Mouse (Mus musculus) fat pad, adult 2 months (tissue): ENCODE results near the gene Cacnb3.

Experiments
- DNase-seq: peaks from one replicate; pipeline ENCODE4 v3.0.0-alpha.2; 2011; ENCODE audit warnings: low read depth, low spot score; ENCODE audit errors: extremely low read depth

Cacnb3 gene

DNA sequence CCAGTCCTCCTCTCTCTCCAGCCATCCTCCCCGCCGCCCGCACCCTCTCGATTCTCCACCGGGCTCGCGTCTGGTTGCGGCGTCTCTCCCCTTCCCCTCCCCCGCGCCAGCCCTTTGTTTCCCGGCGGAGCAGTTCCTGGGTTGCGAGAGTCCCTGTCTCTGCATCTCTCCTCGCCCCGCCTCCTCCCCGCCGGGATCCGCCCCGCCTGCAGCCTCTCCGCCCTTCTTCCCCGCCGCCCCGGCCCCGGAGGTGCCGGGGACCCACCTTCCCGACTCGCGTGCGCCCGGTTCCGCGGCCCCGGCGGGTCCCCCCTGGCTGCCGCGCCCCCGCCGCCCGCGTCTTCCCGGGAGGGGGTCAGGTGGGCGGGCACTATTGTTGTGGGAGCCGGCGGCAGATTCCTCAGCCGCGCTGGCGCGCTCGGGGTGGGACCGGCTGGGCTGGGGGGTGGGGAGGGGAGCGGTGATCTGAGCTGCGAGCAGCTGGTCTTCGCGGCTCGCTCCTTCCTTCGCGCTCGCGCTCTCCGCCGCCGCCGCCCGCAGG, 4.0 kb downstream of the Cacnb3 start:
- no peak for DNase-seq

DNA sequence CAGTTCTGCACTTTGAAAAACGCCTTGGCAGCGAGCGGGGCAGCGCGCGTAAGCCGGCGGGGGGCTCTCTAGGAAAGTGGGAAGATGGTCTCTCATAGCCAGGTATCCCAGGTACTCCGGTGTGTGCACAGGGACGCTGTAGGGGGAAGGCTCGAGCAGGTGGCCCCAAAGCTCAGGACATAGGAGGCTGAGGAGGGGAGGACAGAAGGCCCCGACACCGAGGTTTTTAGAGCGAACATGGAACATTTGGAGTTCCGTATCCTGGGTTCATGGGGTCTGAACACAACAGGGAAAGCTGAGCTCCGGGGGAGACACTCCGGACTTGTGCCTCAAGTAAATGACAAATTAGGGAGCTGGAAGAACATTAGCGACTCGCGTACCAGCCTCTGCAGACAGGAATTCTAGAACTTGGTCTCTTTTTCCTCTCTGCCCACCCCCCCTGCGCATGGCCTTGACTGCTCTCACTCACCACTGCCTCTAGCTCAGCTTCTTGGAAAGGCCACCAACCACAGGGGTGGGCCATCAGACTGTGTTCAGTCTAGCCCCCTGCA, 4.7 kb downstream of the Cacnb3 start:
- no peak for DNase-seq

DNA sequence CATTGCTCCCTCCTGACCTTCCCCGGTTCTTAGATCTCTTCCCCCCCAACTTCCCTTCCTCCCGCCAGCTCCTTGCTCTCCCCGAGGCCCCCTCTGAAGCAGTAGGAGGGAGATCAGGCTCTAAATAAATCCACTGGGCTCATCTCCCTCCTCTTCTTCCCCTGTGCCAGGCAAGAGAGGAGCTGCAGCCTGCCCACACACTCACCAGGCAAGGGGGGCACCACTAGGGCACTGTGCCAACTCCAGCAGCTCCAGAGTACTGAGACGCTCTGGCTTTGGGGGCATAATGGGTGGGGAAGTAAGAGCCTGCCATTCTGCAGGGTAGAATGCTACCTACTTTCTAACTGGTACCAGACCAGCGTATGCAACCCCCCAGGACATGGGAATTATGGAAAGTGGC, 5.9 kb downstream of the Cacnb3 start:
- DNase-seq, result no peak

GRCm38 (mm10) chr15:98637155-98637554, 6.5 kb downstream of the Cacnb3 start:
- DNase-seq, result no peak

GRCm38 (mm10) chr15:98640157-98640556, 9.5 kb downstream of the Cacnb3 start:
- DNase-seq, result no peak

- DNase-seq, result no peak
Measured at GRCm38 (mm10) chr15:98644406-98644805, 13.8 kb downstream of the Cacnb3 start.

DNA sequence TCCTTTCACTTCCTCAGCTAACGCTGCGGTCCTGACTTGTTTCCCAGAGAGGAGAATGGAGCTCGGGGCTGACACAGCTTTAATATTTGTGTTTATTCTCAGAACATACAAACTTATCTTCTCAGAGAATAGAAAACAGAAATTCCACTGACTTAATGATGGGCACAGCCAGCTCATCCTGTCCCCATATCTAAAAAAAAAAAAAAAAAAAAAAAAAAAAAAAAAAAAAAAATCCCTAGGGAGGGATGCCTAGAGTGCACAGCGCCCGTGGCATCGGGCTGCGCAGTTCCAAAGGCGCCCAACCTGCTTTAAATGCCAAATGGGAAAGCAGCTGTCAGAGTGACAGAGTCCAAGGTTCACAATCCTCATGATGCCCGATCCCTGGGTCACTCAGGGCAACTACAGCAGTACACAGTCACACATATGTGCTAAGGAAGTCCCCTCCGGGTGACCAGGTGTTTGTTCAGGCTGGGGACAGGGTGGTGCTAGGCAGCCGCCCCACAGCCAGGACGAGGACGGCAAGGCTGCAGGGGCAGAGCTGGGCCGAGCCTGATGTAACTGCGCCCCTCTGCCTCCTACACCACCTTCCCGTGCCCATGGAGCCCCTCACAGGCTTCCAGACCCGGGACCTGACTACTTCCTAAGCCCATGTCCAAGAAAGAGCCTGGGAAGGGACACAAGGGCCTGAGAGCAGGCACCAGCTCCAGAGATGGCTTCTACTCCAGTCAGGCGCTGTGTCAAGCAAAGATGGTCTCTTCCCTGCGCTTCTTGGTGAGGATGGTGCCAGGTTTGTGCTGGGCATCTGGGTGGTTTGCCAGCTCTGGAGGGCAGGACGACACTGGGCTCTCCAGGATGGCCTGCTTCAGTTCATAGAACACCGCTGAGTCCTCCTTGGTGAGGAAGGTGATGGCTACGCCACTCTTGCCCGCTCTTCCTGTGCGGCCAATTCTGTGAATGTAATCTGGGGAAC, 14.7 kb downstream of the Cacnb3 start:
- no peak for DNase-seq

DNA sequence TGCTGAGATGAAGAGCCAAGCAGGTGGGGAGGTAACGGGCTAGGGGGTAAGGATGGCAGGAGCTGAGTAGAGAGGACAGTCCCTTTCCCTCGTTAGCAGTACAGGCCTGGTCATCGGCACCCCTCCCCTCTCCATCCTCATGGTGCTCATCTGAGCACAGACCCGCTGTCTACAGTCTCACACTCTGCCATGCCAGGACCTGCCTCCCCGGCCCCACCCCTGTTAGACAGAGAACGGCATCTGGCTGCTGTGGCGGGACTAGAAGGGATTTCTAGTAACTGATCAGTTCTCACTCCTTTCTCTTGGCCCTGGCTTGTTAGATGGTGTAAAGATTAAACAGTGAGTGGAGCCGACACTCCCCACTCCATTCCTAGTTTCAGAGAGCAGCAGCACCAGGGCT, 16.1 kb downstream of the Cacnb3 start:
- DNase-seq, result no peak

- DNase-seq, result no peak
Measured at GRCm38 (mm10) chr15:98647308-98647707, 16.7 kb downstream of the Cacnb3 start.

GRCm38 (mm10) chr15:98648071-98648470, 17.4 kb downstream of the Cacnb3 start:
- no peak for DNase-seq

- DNase-seq, result no peak
Measured at GRCm38 (mm10) chr15:98651431-98651830, 20.8 kb downstream of the Cacnb3 start.

- no peak for DNase-seq
Measured at GRCm38 (mm10) chr15:98652174-98652573, 21.5 kb downstream of the Cacnb3 start.

- DNase-seq, result no peak
Measured at GRCm38 (mm10) chr15:98656982-98657751, 26.5 kb downstream of the Cacnb3 start.

DNA sequence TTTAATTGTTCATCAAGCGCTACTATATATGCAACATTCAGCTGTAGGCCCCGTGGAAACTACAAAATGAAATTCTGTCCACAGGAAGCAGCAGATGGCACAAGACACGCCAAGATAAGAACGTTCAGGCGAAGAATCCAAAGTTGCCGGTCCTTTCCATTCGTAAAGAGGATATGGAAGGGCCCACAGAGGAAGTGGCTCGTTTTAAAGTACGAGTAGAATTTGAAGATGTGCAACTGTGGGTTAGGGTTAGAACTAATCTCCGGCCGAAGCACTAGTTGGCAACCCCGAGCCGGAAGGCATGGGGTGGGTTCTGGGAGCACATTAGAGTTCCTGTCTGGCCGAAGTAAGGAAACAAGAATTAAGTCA, 31.5 kb downstream of the Cacnb3 start:
- DNase-seq, result no peak

- DNase-seq, result peak; percentile 66
Measured at GRCm38 (mm10) chr15:98662567-98663545, 32.2 kb downstream of the Cacnb3 start, which contains the start of gene Ddx23. TSS of gene Ddx23 (minus strand) at chr15:98662894.

DNA sequence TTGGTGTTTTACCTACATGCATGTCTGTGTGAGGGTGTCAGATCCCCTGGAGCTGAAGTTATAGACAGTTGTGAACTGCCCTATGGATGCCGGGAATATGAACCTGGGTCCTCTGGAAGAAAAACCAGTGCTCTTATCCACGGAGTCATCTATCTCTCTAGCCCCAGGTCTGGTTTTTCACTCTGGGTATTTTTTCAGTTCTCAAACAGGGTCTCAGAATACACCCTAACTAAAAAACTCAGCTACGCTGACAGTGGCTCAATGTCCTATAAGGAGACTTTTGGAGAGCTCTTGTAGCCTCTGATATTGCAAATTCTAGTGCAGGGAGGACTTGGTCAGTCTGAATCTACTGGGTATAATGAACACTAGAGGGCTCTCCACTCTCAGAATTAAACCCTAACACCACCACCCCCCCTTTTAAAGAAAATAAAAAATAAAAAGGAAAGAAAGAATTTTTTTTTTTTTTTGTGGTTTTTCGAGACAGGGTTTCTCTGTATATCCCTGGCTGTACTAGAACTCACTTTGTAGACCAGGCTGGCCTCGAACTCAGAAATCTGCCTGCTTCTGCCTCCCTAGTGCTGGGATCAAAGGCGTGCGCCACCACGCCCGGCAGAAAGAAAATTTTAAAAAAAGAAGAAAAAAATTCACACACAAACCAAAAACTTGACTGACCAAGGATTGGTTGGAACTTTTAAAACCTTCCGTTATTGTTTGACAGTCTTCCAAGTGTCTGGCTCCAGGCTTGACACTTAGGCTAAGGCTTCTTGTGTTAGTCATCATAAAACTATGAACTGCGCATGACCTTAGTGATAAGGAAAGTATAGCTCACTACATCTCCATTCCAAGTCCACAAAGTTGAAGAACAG, 33.6 kb downstream of the Cacnb3 start:
- DNase-seq, result no peak

DNA sequence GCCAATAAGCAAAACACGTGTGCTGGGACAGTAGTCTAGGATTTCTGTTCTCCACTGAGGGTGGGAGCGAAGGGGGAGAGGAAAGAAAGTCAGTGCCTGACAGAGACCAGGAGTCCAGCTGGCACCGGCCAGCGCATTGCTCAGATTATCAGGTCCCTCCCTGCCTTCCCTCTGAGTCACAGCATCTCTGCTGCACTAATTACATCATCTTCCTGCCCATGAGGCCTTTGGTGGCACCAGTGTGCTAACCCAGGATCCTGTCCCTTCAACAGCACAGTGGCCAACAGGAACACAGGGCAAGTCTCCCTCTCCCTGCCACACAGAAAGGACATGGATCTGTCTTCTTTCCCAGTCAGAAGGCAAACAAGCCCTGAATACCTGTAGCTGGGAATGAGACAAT, 42.0 kb downstream of the Cacnb3 start:
- DNase-seq, result no peak

- DNase-seq, result no peak
Measured at GRCm38 (mm10) chr15:98673732-98674131, 43.1 kb downstream of the Cacnb3 start.

GRCm38 (mm10) chr15:98674284-98674993, 43.8 kb downstream of the Cacnb3 start:
- DNase-seq, result no peak
